Mouse (Mus musculus): ENCODE results near the gene Gm28308.

DNA sequence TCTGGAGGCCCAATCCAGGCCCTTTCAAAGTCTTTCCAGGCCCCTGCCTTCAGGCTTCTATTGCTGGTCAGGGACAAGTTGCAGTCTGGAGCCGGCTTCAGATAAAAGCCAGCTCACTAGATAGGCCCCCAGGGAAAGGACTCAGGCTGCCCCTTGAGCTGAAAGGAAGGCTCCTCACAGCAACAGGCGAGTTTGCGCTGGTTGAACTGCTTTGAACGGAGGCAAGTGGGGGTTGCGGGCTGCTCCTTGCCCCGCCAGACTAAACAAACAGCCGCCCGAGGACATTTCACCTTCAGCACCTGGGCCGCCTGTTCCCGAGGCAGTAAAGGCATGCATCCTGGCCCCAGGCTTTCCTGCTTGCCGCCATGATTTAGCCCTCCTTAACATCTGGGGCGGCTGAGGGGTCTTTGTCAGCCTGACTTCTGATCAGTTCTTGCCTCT lies 30.6 kb upstream of the Gm28308 start:
- TF ChIP-seq CTCF (IDR thresholded peaks at IDR 0.05) (no peak), POLR2A (IDR thresholded peaks at IDR 0.05; ENCODE audit: insufficient read depth, low read depth, low read length) (no peak)

All from heart, adult 2 months (tissue).